Mouse (Mus musculus) intestine, embryonic 14.5 days (tissue): Measurements from ENCODE around the gene Myh7. TPM values are rescaled to one million over a fixed set of nuclear protein-coding genes. Genes with fewer than 3 reads are reported as not detected.
"Not testable (repeated sequence)": the region's sequence is repeated elsewhere in the genome, so short reads cannot be mapped to it uniquely, and the experiment has no call there.

Experiments used
- ATAC-seq: fragments of 200-750 bp; cut with Nextera tagmentation; replicated peaks from 2 replicates; pipeline ENCODE4 v1.8.0; 2017; ENCODE audit warnings: low read depth, moderate number of reproducible peaks, moderate TSS enrichment, moderate library complexity; ENCODE audit not compliant: low FRiP score, low TSS enrichment
- DNase-seq: peaks from one replicate; pipeline ENCODE4 v3.0.0-alpha.2; 2018; ENCODE audit warnings: low spot score
- H3K27ac ChIP-seq: fragments of 300-500 bp; sonication (generic); 2 replicates; pipeline ENCODE4 v1.5.1; 2014; ENCODE audit warnings: low read depth, mild to moderate bottlenecking, control low read depth
- H3K27me3 ChIP-seq: fragments of 300-500 bp; sonication (generic); replicated peaks from 2 replicates; pipeline ENCODE4 v1.6.1; 2014; ENCODE audit warnings: low read length, control low read depth; ENCODE audit not compliant: control insufficient read depth, insufficient read depth
- H3K36me3 ChIP-seq: fragments of 300-500 bp; sonication (generic); 2 replicates; pipeline ENCODE4 v1.6.1; 2014; ENCODE audit warnings: low read length, control low read depth; ENCODE audit not compliant: control insufficient read depth, insufficient read depth
- H3K4me1 ChIP-seq: fragments of 300-500 bp; sonication (generic); replicated peaks from 2 replicates; pipeline ENCODE4 v1.6.1; 2014; ENCODE audit warnings: low read length, control low read depth, mixed read lengths; ENCODE audit not compliant: control insufficient read depth, insufficient read depth
- H3K4me2 ChIP-seq: fragments of 300-500 bp; sonication (generic); 2 replicates; pipeline ENCODE4 v1.6.1; 2014; ENCODE audit warnings: low read length
- H3K4me3 ChIP-seq: fragments of 300-500 bp; sonication (generic); 2 replicates; pipeline ENCODE4 v1.5.1; 2014; ENCODE audit warnings: low read depth, low read length, control low read depth, mixed read lengths
- H3K9ac ChIP-seq: fragments of 300-500 bp; sonication (generic); 2 replicates; pipeline ENCODE4 v1.6.1; 2014; ENCODE audit warnings: mild to moderate bottlenecking, low read length
- H3K9me3 ChIP-seq: fragments of 300-500 bp; sonication (generic); 2 replicates; pipeline ENCODE4 v1.6.1; 2016; ENCODE audit warnings: low read length, control low read depth; ENCODE audit not compliant: control insufficient read depth
- WGBS: fragments of 180-500 bp; shearing (Covaris S2); extraction: QIAGEN DNeasy Blood & Tissue Kit; methylation state at CpG from one replicate; pipeline ENCODE4 v1.1.7; 2014; 5-methylcytosine and 5-hydroxymethylcytosine counted together
- polyA plus RNA-seq: library from polyadenylated mRNA; unstranded; fragments of >200 nt; fragmentation: Nextera tagmentation; extraction: Ambion mirVana; gene quantifications from 2 replicates; pipeline ENCODE4 v1.2.1, GENCODE M21; 2014

The Myh7 gene
- polyA plus RNA-seq, 1 experiment from 2014 or later = 0.43 TPM

- not testable (repeated sequence) for H3K4me3 ChIP-seq, DNase-seq, H3K4me1 ChIP-seq, H3K9ac ChIP-seq, ATAC-seq, H3K9me3 ChIP-seq, H3K27ac ChIP-seq, H3K27me3 ChIP-seq, H3K4me2 ChIP-seq, H3K36me3 ChIP-seq
- WGBS = 88% methylated on average over 10 of the region's 11 CpGs
Measured at GRCm38 (mm10) chr14:54947008-54947407, 47.4 kb downstream of the Myh7 start.

- 73% methylated on average over 19 of the region's 19 CpGs for WGBS
- Histone ChIP-seq H3K4me3 (no peak overlapping the region), H3K36me3 (no peaks in the 10 kb centered on the region), H3K27ac (no peak overlapping the region), H3K9ac (no peak overlapping the region), H3K9me3 (no peaks in the 10 kb centered on the region), H3K4me2 (no peak overlapping the region), H3K4me1 (no peaks in the 10 kb centered on the region), H3K27me3 (no peaks in the 10 kb centered on the region)
- no peak for DNase-seq
- ATAC-seq = no peak
Measured at GRCm38 (mm10) chr14:54945975-54946704, 48.3 kb downstream of the Myh7 start.

- Histone ChIP-seq H3K9ac (no peak overlapping the region), H3K27me3 (no peaks in the 10 kb centered on the region), H3K36me3 (no peaks in the 10 kb centered on the region), H3K4me1 (no peaks in the 10 kb centered on the region), H3K9me3 (no peaks in the 10 kb centered on the region), H3K4me2 (no peak overlapping the region), H3K27ac (no peak overlapping the region), H3K4me3 (no peak overlapping the region)
- WGBS = 67% methylated on average over 2 of the region's 2 CpGs
- no peak for DNase-seq
- ATAC-seq = no peak
Measured at GRCm38 (mm10) chr14:54944939-54945338, 49.5 kb downstream of the Myh7 start.

- Histone ChIP-seq H3K36me3 (no peaks in the 10 kb centered on the region), H3K27me3 (no peaks in the 10 kb centered on the region), H3K27ac (no peak overlapping the region), H3K9ac (no peak overlapping the region), H3K4me3 (no peak overlapping the region), H3K9me3 (no peaks in the 10 kb centered on the region), H3K4me2 (no peak overlapping the region), H3K4me1 (no peaks in the 10 kb centered on the region)
- no peak for ATAC-seq
- DNase-seq = no peak
- 94% methylated on average over 7 of the region's 7 CpGs for WGBS
Measured at GRCm38 (mm10) chr14:54943971-54944370, 50.5 kb downstream of the Myh7 start.

GRCm38 (mm10) chr14:54942479-54942878 is 51.9 kb downstream of the Myh7 start:
- Histone ChIP-seq H3K4me1 (no peaks in the 10 kb centered on the region), H3K27me3 (no peaks in the 10 kb centered on the region), H3K9me3 (no peaks in the 10 kb centered on the region), H3K9ac (no peak overlapping the region), H3K27ac (no peak overlapping the region), H3K4me3 (no peak overlapping the region), H3K4me2 (no peak overlapping the region), H3K36me3 (no peaks in the 10 kb centered on the region)
- WGBS = 85% methylated on average over 8 of the region's 8 CpGs
- ATAC-seq (no peak), DNase-seq (no peak)

GRCm38 (mm10) chr14:54941024-54941978 is 53.1 kb downstream of the Myh7 start:
- no peak for ATAC-seq
- Histone ChIP-seq H3K4me2 (no peak overlapping the region), H3K36me3 (no peaks in the 10 kb centered on the region), H3K9me3 (no peaks in the 10 kb centered on the region), H3K27me3 (no peaks in the 10 kb centered on the region), H3K4me3 (no peak overlapping the region), H3K4me1 (peaks cover 4% of the 10 kb centered on the region; the same call in 1 of the 2 replicates), H3K27ac (no peak overlapping the region), H3K9ac (no peak overlapping the region)
- no peak for DNase-seq
- 60% methylated on average over 13 of the region's 13 CpGs for WGBS

GRCm38 (mm10) chr14:54940176-54940530 is 54.3 kb downstream of the Myh7 start:
- H3K4me1 ChIP-seq = peaks cover 5% of the 10 kb centered on the region; the same call in 1 of the 2 replicates

GRCm38 (mm10) chr14:54939434-54940175 is 54.8 kb downstream of the Myh7 start:
- Histone ChIP-seq H3K27ac (no peak overlapping the region), H3K27me3 (no peaks in the 10 kb centered on the region), H3K9me3 (no peaks in the 10 kb centered on the region), H3K4me2 (no peak overlapping the region), H3K4me1 (peaks cover 5% of the 10 kb centered on the region; the same call in 1 of the 2 replicates), H3K36me3 (no peaks in the 10 kb centered on the region), H3K4me3 (no peak overlapping the region), H3K9ac (no peak overlapping the region)
- ATAC-seq = peak; percentile 54; the same call in 1 of the 2 replicates
- DNase-seq = peak; percentile 78
- 58% methylated on average over 12 of the region's 12 CpGs for WGBS

More at GRCm38 (mm10) chr14:54940176-54940530, 54.3 kb downstream of the Myh7 start:
- Histone ChIP-seq H3K4me3 (no peak overlapping the region), H3K4me2 (no peak overlapping the region), H3K9me3 (no peaks in the 10 kb centered on the region), H3K27ac (no peak overlapping the region), H3K27me3 (no peaks in the 10 kb centered on the region), H3K9ac (no peak overlapping the region), H3K36me3 (no peaks in the 10 kb centered on the region)
- no peak for ATAC-seq
- DNase-seq = no peak
- 80% methylated on average over 3 of the region's 3 CpGs for WGBS
